Mouse (Mus musculus) CH12.LX (cell line): ENCODE measurements around the gene Clp1. TPM values are rescaled to one million over a fixed set of nuclear protein-coding genes. Genes with fewer than 3 reads are reported as not detected.

Source experiments
- DNase-seq: peaks from one replicate; pipeline ENCODE4 v3.0.0-alpha.2; 2013; ENCODE audit errors: extremely low read depth
- H3K27ac ChIP-seq: 2 replicates; pipeline ENCODE4 v1.5.1; 2012; ENCODE audit warnings: low read depth, mild to moderate bottlenecking, control low read depth, moderate library complexity; ENCODE audit not compliant: insufficient read depth
- H3K27me3 ChIP-seq: replicated peaks from 2 replicates; pipeline ENCODE3; 2012; ENCODE audit warnings: inconsistent platforms
- H3K36me3 ChIP-seq, 2 experiments: replicated peaks in 1 of 2; 2 replicates each; pipeline versions ENCODE3 to v1.6.1; 2012; ENCODE audit warnings: inconsistent platforms in 1 of 2, low read length in 1 of 2, mild to moderate bottlenecking in 1 of 2, mixed read lengths in 1 of 2, moderate library complexity in 1 of 2; ENCODE audit not compliant: control insufficient read depth in 1 of 2, insufficient read depth in 1 of 2
- H3K4me1 ChIP-seq, 2 experiments: 2 replicates each; pipeline ENCODE4 v1.6.1; 2012; ENCODE audit warnings: inconsistent platforms in 1 of 2, moderate library complexity in 1 of 2; ENCODE audit not compliant: insufficient read depth in 2 of 2, control insufficient read depth in 1 of 2
- H3K4me2 ChIP-seq: 2 replicates; pipeline ENCODE4 v1.6.1; 2012; ENCODE audit warnings: low read depth, mild to moderate bottlenecking, control low read depth; ENCODE audit not compliant: poor library complexity, insufficient read depth, severe bottlenecking
- H3K4me3 ChIP-seq, 3 experiments: fragments of 150-350 bp in 1 of 3; sonication (generic) in 1 of 3; replicated peaks in 1 of 3; 2 replicates each; pipeline versions ENCODE3 to v1.5.1; 2011 to 2012; ENCODE audit warnings: low read depth in 2 of 3, low read length in 2 of 3, mild to moderate bottlenecking in 2 of 3, moderate library complexity in 2 of 3, control low read depth in 1 of 3, improper control_type of control experiment in 1 of 3, inconsistent platforms in 1 of 3, mixed read lengths in 1 of 3; ENCODE audit not compliant: poor library complexity in 1 of 3
- H3K79me2 ChIP-seq: replicated peaks from 2 replicates; pipeline ENCODE4 v1.6.1; 2012; ENCODE audit warnings: mild to moderate bottlenecking, moderate library complexity; ENCODE audit not compliant: control insufficient read depth, poor library complexity, insufficient read depth, severe bottlenecking; ENCODE audit errors: extremely low read depth
- H3K9ac ChIP-seq: 2 replicates; pipeline ENCODE4 v1.6.1; 2012; ENCODE audit warnings: low read depth, mild to moderate bottlenecking, control low read depth, moderate library complexity; ENCODE audit not compliant: insufficient read depth
- H3K9me3 ChIP-seq: replicated peaks from 2 replicates; pipeline ENCODE3; 2012; ENCODE audit warnings: low read length, inconsistent platforms, mixed read lengths
- BHLHE40 ChIP-seq: IDR thresholded peaks from 2 replicates; pipeline ENCODE4 v1.6.1; 2011; ENCODE audit warnings: mild to moderate bottlenecking, low read depth, low read length, improper control_type of control experiment
- CHD1 ChIP-seq: IDR thresholded peaks from 2 replicates; pipeline ENCODE4 v1.6.1; 2012; ENCODE audit warnings: low read depth, low read length, improper control_type of control experiment, inconsistent platforms
- CHD2 ChIP-seq: IDR thresholded peaks from 2 replicates; pipeline ENCODE4 v1.6.1; 2011; ENCODE audit warnings: low read length, improper control_type of control experiment
- ELF1 ChIP-seq: IDR thresholded peaks from 2 replicates; pipeline ENCODE4 v1.6.1; 2014; ENCODE audit warnings: low read depth, mild to moderate bottlenecking, inconsistent platforms, low read length, improper control_type of control experiment
- ETS1 ChIP-seq: conservative IDR thresholded peaks from 2 replicates; pipeline ENCODE4 v1.6.1; 2012; ENCODE audit warnings: low read depth, mild to moderate bottlenecking, inconsistent platforms, low read length, improper control_type of control experiment, moderate library complexity
- GABPA ChIP-seq: IDR thresholded peaks from 2 replicates; pipeline ENCODE4 v1.6.1; 2012; ENCODE audit warnings: low read depth, low read length, improper control_type of control experiment, inconsistent platforms; ENCODE audit not compliant: insufficient replicate concordance
- IRF4 ChIP-seq: IDR thresholded peaks from 2 replicates; pipeline ENCODE4 v1.6.1; 2014; ENCODE audit warnings: low read depth, mild to moderate bottlenecking, inconsistent platforms, low read length, improper control_type of control experiment
- KAT2A ChIP-seq: IDR thresholded peaks from 2 replicates; pipeline ENCODE4 v1.6.1; 2012; ENCODE audit warnings: low read length, improper control_type of control experiment, inconsistent platforms; ENCODE audit not compliant: insufficient replicate concordance
- MAFK ChIP-seq: IDR thresholded peaks from 2 replicates; pipeline ENCODE4 v1.6.1; 2011; ENCODE audit warnings: low read length, improper control_type of control experiment; ENCODE audit not compliant: insufficient replicate concordance
- MAX ChIP-seq: IDR thresholded peaks from 2 replicates; pipeline ENCODE4 v1.6.1; 2011; ENCODE audit warnings: low read length, improper control_type of control experiment
- MAZ ChIP-seq: IDR thresholded peaks from 2 replicates; pipeline ENCODE4 v1.6.1; 2012; ENCODE audit warnings: low read depth, mild to moderate bottlenecking, inconsistent platforms, low read length, improper control_type of control experiment, moderate library complexity
- MXI1 ChIP-seq: IDR thresholded peaks from 2 replicates; pipeline ENCODE4 v1.6.1; 2011; ENCODE audit warnings: mild to moderate bottlenecking, low read depth, low read length, improper control_type of control experiment
- MYC ChIP-seq: IDR thresholded peaks from 2 replicates; pipeline ENCODE4 v1.6.1; 2011; ENCODE audit warnings: low read depth, mild to moderate bottlenecking, improper control_type of control experiment, low read length
- NELFE ChIP-seq: IDR thresholded peaks from 2 replicates; pipeline ENCODE4 v1.6.1; 2011; ENCODE audit warnings: low read depth, low read length, improper control_type of control experiment
- PAX5 ChIP-seq: IDR thresholded peaks from 2 replicates; pipeline ENCODE4 v1.6.1; 2012; ENCODE audit warnings: low read length, inconsistent platforms, mixed read lengths
- SMC3 ChIP-seq: IDR thresholded peaks from 2 replicates; pipeline ENCODE4 v1.6.1; 2011; ENCODE audit warnings: low read depth, low read length, improper control_type of control experiment
- UBTF ChIP-seq: IDR thresholded peaks from 2 replicates; pipeline ENCODE4 v1.6.1; 2012; ENCODE audit warnings: low read depth, mild to moderate bottlenecking, inconsistent platforms, low read length, improper control_type of control experiment, moderate library complexity
- USF1 ChIP-seq: IDR thresholded peaks from 2 replicates; pipeline ENCODE4 v1.6.1; 2014; ENCODE audit warnings: low read depth, mild to moderate bottlenecking, inconsistent platforms, low read length, improper control_type of control experiment
- USF2 ChIP-seq: conservative IDR thresholded peaks from 2 replicates; pipeline ENCODE4 v1.6.1; 2011; ENCODE audit warnings: low read depth, low read length, improper control_type of control experiment
- ZKSCAN1 ChIP-seq: IDR thresholded peaks from 2 replicates; pipeline ENCODE4 v1.6.1; 2012; ENCODE audit warnings: low read depth, inconsistent platforms, low read length, improper control_type of control experiment, borderline replicate concordance
- ZNF384 ChIP-seq: IDR thresholded peaks from 2 replicates; pipeline ENCODE4 v1.6.1; 2012; ENCODE audit warnings: low read depth, low read length, improper control_type of control experiment, inconsistent platforms
- dilution Hi-C: fragments of 300-500 bp; cut with MboI; formaldehyde crosslinking; loops from 2 replicates; pipeline ENCODE4 v1.14.3; 2020; ENCODE audit warnings: low sequenced_read_pairs; ENCODE audit not compliant: extremely low pct_unique_long_range_greater_than_20kb, extremely low pct_ligation_motif_present
- in situ Hi-C: fragments of 300-500 bp; cut with MboI; formaldehyde crosslinking; loops from 3 replicates; pipeline ENCODE4 v1.14.3; 2019; ENCODE audit warnings: low sequenced_read_pairs, low pct_ligation_motif_present, low pct_unique_long_range_greater_than_20kb, mixed read lengths
- polyA plus RNA-seq: library from polyadenylated mRNA; unstranded; fragments of >175 nt; gene quantifications from 2 replicates; pipeline ENCODE4 v1.2.1, GENCODE M21; 2012; ENCODE audit warnings: low read depth; ENCODE audit not compliant: insufficient read length
- total RNA-seq, 2 experiments: library from RNA; depleted of rRNA; stranded (reverse); fragments of 300-350 nt in 1 of 2; fragments of >200 nt in 1 of 2; gene quantifications; 2 replicates each; pipeline ENCODE4 v1.2.3; 2012 to 2014

Clp1 gene
- total and polyA plus RNA-seq, 3 experiments, result 32.0 to 65.2 (median 46.5) TPM

DNA sequence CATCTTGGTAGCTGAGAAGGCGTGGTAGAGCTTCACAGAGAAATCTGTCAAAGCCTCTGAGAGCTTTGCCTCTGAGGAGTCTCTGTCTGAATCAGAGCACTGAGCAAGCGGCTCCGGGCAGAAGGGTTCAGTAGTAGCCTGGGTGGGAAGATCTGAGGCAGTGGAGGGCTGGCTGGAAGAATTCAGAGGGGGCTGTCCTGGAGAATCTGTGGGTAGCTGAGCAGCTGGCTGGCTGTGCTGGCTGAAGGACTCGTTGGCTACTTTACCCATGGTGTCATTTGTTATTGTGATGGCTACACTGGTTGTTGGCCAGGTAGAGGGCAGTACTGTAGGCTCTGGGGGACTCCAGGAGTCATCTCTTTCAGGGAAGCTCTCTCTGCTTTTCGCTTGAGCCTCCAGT lies 46.0 kb upstream of the Clp1 start:
- DNase-seq, result no peak
- Histone ChIP-seq H3K27ac (no peak overlapping the region), H3K9ac (no peak overlapping the region), H3K9me3 (no peaks in the 10 kb centered on the region), H3K27me3 (peaks cover 67% of the 10 kb centered on the region), H3K4me2 (no peak overlapping the region), H3K79me2 (no peaks in the 10 kb centered on the region), H3K36me3 (no peaks in the 10 kb centered on the region), H3K4me1 (no peaks in the 10 kb centered on the region), H3K4me3 (no peak overlapping the region)
- dilution Hi-C loops, result no loop called here
- TF ChIP-seq CHD2 (no peak), MYC (no peak), NELFE (no peak), MXI1 (no peak), UBTF (no peak), PAX5 (no peak), MAFK (no peak), MAX (no peak), USF2 (no peak), SMC3 (no peak), KAT2A (no peak), IRF4 (no peak), GABPA (no peak), MAZ (no peak), ETS1 (no peak), CHD1 (no peak), ZKSCAN1 (no peak), ZNF384 (no peak), BHLHE40 (no peak)
- in situ Hi-C loops, result no loop called here

DNA sequence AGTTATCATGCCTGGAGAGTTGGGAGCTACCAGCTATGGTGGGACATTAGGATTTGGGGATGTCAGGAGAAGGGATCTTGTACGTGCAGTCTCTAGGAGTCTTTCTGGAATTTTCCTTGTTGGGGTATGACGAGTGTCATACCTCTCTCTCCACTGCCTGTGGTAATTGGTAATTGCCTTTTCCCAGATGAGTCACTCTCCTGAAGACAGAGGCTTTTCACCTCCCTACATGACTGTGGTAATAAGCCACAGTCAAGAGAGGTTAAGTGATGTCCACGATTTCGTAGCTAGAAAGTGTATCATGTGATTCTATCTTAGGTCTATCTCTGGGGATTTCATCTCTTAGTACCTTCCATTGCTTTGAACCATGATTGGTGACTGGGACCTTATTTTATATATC lies 45.3 kb upstream of the Clp1 start:
- in situ Hi-C loops (no loop called here), dilution Hi-C loops (no loop called here)
- H3K9me3 ChIP-seq, result no peaks in the 10 kb centered on the region
- no peaks in the 10 kb centered on the region for H3K79me2 ChIP-seq
- peaks cover 63% of the 10 kb centered on the region for H3K27me3 ChIP-seq
- no peak overlapping the region for H3K4me2 ChIP-seq
- no peaks in the 10 kb centered on the region for H3K4me1 ChIP-seq
- no peak overlapping the region for H3K4me3 ChIP-seq
- no peak overlapping the region for H3K27ac ChIP-seq
- DNase-seq, result no peak
- no peak overlapping the region for H3K9ac ChIP-seq
- TF ChIP-seq GABPA (no peak), ELF1 (no peak), USF1 (no peak)
- no peaks in the 10 kb centered on the region for H3K36me3 ChIP-seq
